Mouse (Mus musculus) cerebellum, postnatal 25 days (tissue): ENCODE results near the gene Mindy3.
A peak's percentile ranks its signal among the peaks of the same experiment; 100 is the strongest.

ENCODE experiments used
- DNase-seq, 2 experiments: peaks; one replicate each; pipeline ENCODE4 v3.0.0; 2021; ENCODE audit warnings: mixed read lengths in 2 of 2

Mindy3 gene

DNA sequence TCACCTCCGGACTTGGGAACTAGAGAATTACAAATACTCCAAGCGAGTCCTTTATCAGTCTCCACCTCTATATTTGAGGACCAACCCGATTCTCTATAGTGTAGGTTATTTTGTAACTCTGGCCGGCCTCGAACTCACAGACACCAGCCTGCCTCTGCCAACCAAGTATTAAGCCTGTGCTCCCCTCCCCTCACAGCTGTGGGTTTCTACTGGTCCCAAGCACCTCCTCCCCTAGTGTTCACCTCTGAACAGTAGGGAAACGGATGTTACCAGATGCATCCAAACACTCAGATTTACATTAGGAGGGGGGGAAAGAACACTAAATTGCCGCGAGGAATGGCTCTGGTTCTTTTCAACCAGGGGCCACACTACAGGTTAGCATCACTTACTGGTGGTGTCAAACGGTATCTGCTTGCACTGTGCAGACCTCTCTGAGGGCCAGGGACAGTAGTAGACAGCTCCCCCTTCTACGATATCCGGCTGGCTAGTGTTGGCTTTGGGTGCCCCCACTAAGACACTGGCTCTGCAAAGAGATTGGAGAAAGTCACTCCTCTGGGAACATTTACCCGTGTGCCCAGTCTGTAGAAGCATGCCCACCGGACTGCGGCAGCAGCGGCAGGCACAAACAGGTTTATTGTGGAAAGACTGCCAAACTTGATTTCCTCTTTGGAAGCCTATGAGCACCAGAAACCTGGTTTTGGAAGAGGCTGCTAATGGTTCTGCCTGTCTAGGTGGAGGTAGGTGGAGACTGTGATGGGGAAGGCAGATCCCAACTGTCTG is 118.6 kb downstream of the Mindy3 start:
- no peak for DNase-seq

DNA sequence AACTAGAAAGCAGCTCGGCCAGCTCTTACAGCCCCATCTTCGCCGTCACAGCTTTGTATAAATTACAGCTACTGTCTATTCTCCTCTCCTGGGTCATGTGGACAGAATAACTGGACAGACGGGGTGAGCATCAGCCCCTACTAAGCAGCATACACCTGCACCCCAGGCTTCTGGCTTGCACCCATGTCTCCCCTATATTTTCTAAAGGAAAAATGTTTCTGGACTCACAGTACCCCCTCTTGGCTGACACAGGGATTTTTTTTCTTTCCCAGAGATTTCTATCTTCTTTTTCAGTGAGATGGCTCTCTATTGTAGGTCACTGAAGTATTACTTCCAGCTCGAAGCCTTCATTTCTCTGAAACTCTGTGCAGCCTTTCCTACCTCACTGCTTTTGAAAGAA is 122.0 kb downstream of the Mindy3 start:
- peak in 1 of 2 experiments; percentile 47 for DNase-seq
